Comparison of ENCODE assay signal across 9 mouse cellular contexts in genomic region chr6:115717715-115718558, GRCm38 (mm10). TPM values are rescaled to one million over a fixed set of nuclear protein-coding genes. Genes with fewer than 3 reads are reported as not detected.
DNase-seq lines count a peak whose midpoint lies in the region; ATAC-seq and TF ChIP-seq lines count a peak whose summit lies in the region.
"Had no signal": no experiment of that assay in that cellular context is flagged by ENCODE, and none has a peak within 500 bp of the region (broad histone marks: within the 10 kb centered on the region; RNA-seq: fewer than 3 reads in every experiment).

No protein-coding gene starts in this region.

- H3K9ac ChIP-seq in heart, adult 2 months (ENCODE audit: low read depth, low read length): peak overlapping the region; percentile 57
- peak overlapping the region; percentile 3; the same call in 1 of the 2 replicates for H3K9ac ChIP-seq in lung, embryonic 14.5 days
- peak overlapping the region; percentile 15; the same call in 1 of the 2 replicates for H3K9ac ChIP-seq in neural tube, embryonic 15.5 days (replicated peaks)

- intact Hi-C loops in heart, adult 2 months (cut with DNase I): loop anchor here (2.0 to 5.0 kb wide), 2 partner anchors 19 to 91 kb away; no protein-coding TSS in a partner anchor

- peaks cover 6% of the 10 kb centered on the region for H3K4me1 ChIP-seq in heart, adult 2 months (ENCODE audit: control insufficient read depth, insufficient read depth, low read length)
- no peaks in the 10 kb centered on the region for H3K4me1 ChIP-seq in lung, embryonic 14.5 days (ENCODE audit: insufficient read depth)
- peaks cover 20% of the 10 kb centered on the region for H3K4me1 ChIP-seq in neural tube, embryonic 15.5 days

- 3% methylated on average over 15 of the region's 15 CpGs for WGBS in heart, adult 2 months
- WGBS in lung, embryonic 14.5 days: 1% methylated on average over 15 of the region's 15 CpGs
- WGBS in neural tube, embryonic 15.5 days: 2% methylated on average over 15 of the region's 15 CpGs

- TF ChIP-seq EP300 in heart, adult 2 months (IDR thresholded peaks at IDR 0.05; ENCODE audit: insufficient read depth, low read depth, low read length): no peak

- peak overlapping the region; percentile 52 for H3K4me2 ChIP-seq in lung, embryonic 14.5 days
- H3K4me2 ChIP-seq in neural tube, embryonic 15.5 days: peak overlapping the region; percentile 57

- peak; percentile 65 for TF ChIP-seq CTCF in heart, adult 2 months (IDR thresholded peaks at IDR 0.05)
- TF ChIP-seq CTCF in lung, embryonic 14.5 days (IDR thresholded peaks at IDR 0.05; ENCODE audit: low read depth): peak; percentile 35

- peak; percentile 93 for ATAC-seq in lung, embryonic 14.5 days (ENCODE audit: insufficient read depth)
- peak; percentile 96 for ATAC-seq in neural tube, embryonic 15.5 days (ENCODE audit: low FRiP score)

- no peaks in the 10 kb centered on the region for H3K9me3 ChIP-seq in lung, embryonic 14.5 days (ENCODE audit: low read depth, low read length)
- no peaks in the 10 kb centered on the region for H3K9me3 ChIP-seq in neural tube, embryonic 15.5 days (replicated peaks)

- DNase-seq in cerebellum, postnatal 10 days: peak; percentile 24 to 42
- no peak for DNase-seq in cerebellum, postnatal 36 days
- peak; percentile 52 for DNase-seq in embryo, embryonic 11.5 days (ENCODE audit: low read depth, low spot score)
- DNase-seq in heart, adult 2 months: peak; percentile 67 to 76
- DNase-seq in kidney, adult 11 months: peak; percentile 84
- DNase-seq in lung, embryonic 14.5 days: peak; percentile 80
- DNase-seq in right cerebral cortex, adult 2 months (ENCODE audit: low spot score in 2 of 2): no peak

- H3K27ac ChIP-seq in heart, adult 2 months: peak overlapping the region; percentile 78
- peak overlapping the region; percentile 71 for H3K27ac ChIP-seq in lung, embryonic 14.5 days (ENCODE audit: low read depth)
- H3K27ac ChIP-seq in neural tube, embryonic 15.5 days (replicated peaks): no peak overlapping the region

- peak overlapping the region; percentile 33 for H3K4me3 ChIP-seq in heart, adult 2 months
- H3K4me3 ChIP-seq in lung, embryonic 14.5 days (ENCODE audit: low read depth, low read length): peak overlapping the region; percentile 14; the same call in 1 of the 2 replicates
- H3K4me3 ChIP-seq in neural tube, embryonic 15.5 days (replicated peaks): peak overlapping the region; percentile 21

- H3K27me3 ChIP-seq in heart, adult 2 months (ENCODE audit: control insufficient read depth, insufficient read depth, low read length): no peaks in the 10 kb centered on the region
- H3K27me3 ChIP-seq in lung, embryonic 14.5 days (ENCODE audit: insufficient read depth, low read length): no peaks in the 10 kb centered on the region
- no peaks in the 10 kb centered on the region for H3K27me3 ChIP-seq in neural tube, embryonic 15.5 days (replicated peaks)

- no peak for TF ChIP-seq POLR2A in heart, adult 2 months (IDR thresholded peaks at IDR 0.05; ENCODE audit: insufficient read depth, low read depth, low read length)

- no peaks in the 10 kb centered on the region for H3K79me2 ChIP-seq in heart, adult 2 months (replicated peaks; ENCODE audit: control insufficient read depth, insufficient read depth, low read length)

- H3K36me3 ChIP-seq in heart, adult 2 months (ENCODE audit: control insufficient read depth, insufficient read depth, low read length): no peaks in the 10 kb centered on the region
- no peaks in the 10 kb centered on the region for H3K36me3 ChIP-seq in lung, embryonic 14.5 days (ENCODE audit: insufficient read depth)
- H3K36me3 ChIP-seq in neural tube, embryonic 15.5 days: no peaks in the 10 kb centered on the region

RNA-seq across cellular contexts. Expression of gene Raf1, which starts 41.5 kb away (rescaled TPM):
- 100 to 1,000 TPM; 103 to 109 TPM for total RNA-seq in heart, adult 2 months (2021)
- 145 and 186 TPM in 2 replicates for polyA plus RNA-seq in heart, adult 2 months (2012; rRNA removed)
- 121 and 122 TPM in 2 replicates for polyA plus RNA-seq in lung, embryonic 14.5 days (2014; fragmentation: Nextera tagmentation; extraction: Ambion mirVana)
- 116 and 125 TPM in 2 replicates for polyA plus RNA-seq in neural tube, embryonic 15.5 days (2015; fragmentation: Nextera tagmentation; extraction: Ambion mirVana)

RNA-seq across cellular contexts. Expression of gene Tmem40, which starts 44.3 kb away (rescaled TPM):
- 1 to 10 TPM in 1 of 2 experiments, not detected in 1; 2.4 TPM for total RNA-seq in heart, adult 2 months (2021)
- 0.47 and 0.92 TPM in 2 replicates for polyA plus RNA-seq in heart, adult 2 months (2012; rRNA removed)
- 2.2 and 2.4 TPM in 2 replicates for polyA plus RNA-seq in lung, embryonic 14.5 days (2014; fragmentation: Nextera tagmentation; extraction: Ambion mirVana)
- 1.6 and 1.8 TPM in 2 replicates for polyA plus RNA-seq in neural tube, embryonic 15.5 days (2015; fragmentation: Nextera tagmentation; extraction: Ambion mirVana)
- polyA plus RNA-seq: C2C12 had no signal

RNA-seq across cellular contexts. Expression of gene Cand2, which starts 56.4 kb away (rescaled TPM):
- 10 to 100 TPM; 69.3 to 77.2 TPM for total RNA-seq in heart, adult 2 months (2021)
- polyA plus RNA-seq in heart, adult 2 months (2012; rRNA removed): 59.0 and 68.4 TPM in 2 replicates
- 38.3 and 46.3 TPM in 2 replicates for polyA plus RNA-seq in lung, embryonic 14.5 days (2014; fragmentation: Nextera tagmentation; extraction: Ambion mirVana)
- 9.8 and 12.2 TPM in 2 replicates for polyA plus RNA-seq in neural tube, embryonic 15.5 days (2015; fragmentation: Nextera tagmentation; extraction: Ambion mirVana)

Comparison
In these comparisons a context has a peak if more than half of its experiments do, and no peak if none do; other contexts are left out.
1. DNase-seq: peak in cerebellum, postnatal 10 days (2 of 2), embryo, embryonic 11.5 days (single experiment), heart, adult 2 months (2 of 2), kidney, adult 11 months (single experiment) and lung, embryonic 14.5 days (single experiment); none in cerebellum, postnatal 36 days (0 of 2) and right cerebral cortex, adult 2 months (0 of 2).
2. H3K9ac ChIP-seq: peak in every context shown above with its lines; median percentile 57 in heart, adult 2 months; 15 in neural tube, embryonic 15.5 days; 3 in lung, embryonic 14.5 days.
3. Peak in every context shown above with its lines, with median percentiles within 50 percentile points of each other: H3K4me3 ChIP-seq.